Mouse (Mus musculus): Measurements from ENCODE around the gene Pgrmc1.

DNA sequence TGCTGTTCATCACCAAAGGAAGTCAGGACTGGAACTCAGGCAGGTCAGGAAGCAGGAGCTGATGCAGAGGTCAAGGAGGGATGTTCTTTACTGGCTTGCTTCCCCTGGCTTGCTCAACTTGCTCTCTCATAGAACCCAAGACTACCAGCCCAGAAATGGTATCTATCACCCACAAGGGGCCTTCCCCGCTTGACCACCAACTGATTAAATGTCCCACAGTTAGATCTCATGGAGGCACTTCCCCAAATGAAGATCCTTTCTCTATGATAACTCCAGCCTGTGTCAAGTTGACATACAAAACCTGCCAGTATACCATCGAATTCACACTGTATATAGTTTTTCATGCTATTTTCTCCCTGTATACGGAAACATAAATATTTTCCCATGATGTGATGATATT, 2.8 kb upstream of the Pgrmc1 start:
- TF ChIP-seq CTCF (IDR thresholded peaks at IDR 0.05; ENCODE audit: extremely low read depth, insufficient read length, insufficient replicate concordance, low read depth, low read length) (no peak), POLR2A (IDR thresholded peaks at IDR 0.05; ENCODE audit: low read depth, low read length) (no peak)

Data from small intestine, adult 2 months (tissue).